Mouse (Mus musculus): Measurements from ENCODE around the gene Id1. TPM values are rescaled to one million over a fixed set of nuclear protein-coding genes. Genes with fewer than 3 reads are reported as not detected.
A peak's percentile ranks its signal among the peaks of the same experiment; 100 is the strongest.

Gene Id1
- polyA plus RNA-seq, 1 experiment, result 53.5 TPM

- peak overlapping the region; percentile 25; the same call in 1 of the 2 replicates for H3K27ac ChIP-seq (ENCODE audit: insufficient read depth, low read length)
- H3K27me3 ChIP-seq (ENCODE audit: control insufficient read depth, insufficient read depth, low read length), result peaks cover 7% of the 10 kb centered on the region
- DNase-seq (ENCODE audit: low read depth in 1 of 2, low spot score in 2 of 2), result no peak
- WGBS, result 90% methylated on average over 14 of the region's 14 CpGs
- 0 out of 2 replicates have a peak, but pooled peaks cover 7% of the 10 kb centered on the region for H3K4me1 ChIP-seq (ENCODE audit: control insufficient read depth, insufficient read depth, insufficient read length)
- H3K4me3 ChIP-seq (ENCODE audit: extremely low read depth, insufficient read depth, insufficient read length), result no peak overlapping the region
- no peaks in the 10 kb centered on the region for H3K36me3 ChIP-seq (ENCODE audit: control insufficient read depth, insufficient read depth, low read length)
- TF ChIP-seq POLR2A (IDR thresholded peaks at IDR 0.05; ENCODE audit: low read depth, low read length), result no peak
- TF ChIP-seq CTCF (IDR thresholded peaks at IDR 0.05; ENCODE audit: extremely low read depth, insufficient read depth, insufficient read length, insufficient replicate concordance), result no peak
Observed at GRCm38 (mm10) chr2:152727795-152728510, 8.1 kb upstream of the Id1 start.

GRCm38 (mm10) chr2:152728594-152728993, 7.5 kb upstream of the Id1 start:
- Histone ChIP-seq H3K27me3 (ENCODE audit: control insufficient read depth, insufficient read depth, low read length) (peaks cover 6% of the 10 kb centered on the region), H3K4me1 (ENCODE audit: control insufficient read depth, insufficient read depth, insufficient read length) (0 out of 2 replicates have a peak, but pooled peaks cover 7% of the 10 kb centered on the region), H3K36me3 (ENCODE audit: control insufficient read depth, insufficient read depth, low read length) (no peaks in the 10 kb centered on the region), H3K27ac (ENCODE audit: insufficient read depth, low read length) (peak overlapping the region; percentile 25; the same call in 1 of the 2 replicates), H3K4me3 (ENCODE audit: extremely low read depth, insufficient read depth, insufficient read length) (no peak overlapping the region)
- TF ChIP-seq CTCF (IDR thresholded peaks at IDR 0.05; ENCODE audit: extremely low read depth, insufficient read depth, insufficient read length, insufficient replicate concordance), result no peak
- no peak for TF ChIP-seq POLR2A (IDR thresholded peaks at IDR 0.05; ENCODE audit: low read depth, low read length)
- WGBS, result 85% methylated on average over 7 of the region's 7 CpGs
- DNase-seq (ENCODE audit: low read depth in 1 of 2, low spot score in 2 of 2), result no peak

GRCm38 (mm10) chr2:152729013-152729635, 6.9 kb upstream of the Id1 start:
- 49% methylated on average over 8 of the region's 8 CpGs for WGBS
- no peak for DNase-seq (ENCODE audit: low read depth in 1 of 2, low spot score in 2 of 2)
- Histone ChIP-seq H3K27me3 (ENCODE audit: control insufficient read depth, insufficient read depth, low read length) (peaks cover 2% of the 10 kb centered on the region; the same call in 1 of the 2 replicates), H3K36me3 (ENCODE audit: control insufficient read depth, insufficient read depth, low read length) (no peaks in the 10 kb centered on the region), H3K4me3 (ENCODE audit: extremely low read depth, insufficient read depth, insufficient read length) (no peak overlapping the region), H3K4me1 (ENCODE audit: control insufficient read depth, insufficient read depth, insufficient read length) (0 out of 2 replicates have a peak, but pooled peaks cover 2% of the 10 kb centered on the region), H3K27ac (ENCODE audit: insufficient read depth, low read length) (no peak overlapping the region)
- TF ChIP-seq POLR2A (IDR thresholded peaks at IDR 0.05; ENCODE audit: low read depth, low read length), result no peak
- no peak for TF ChIP-seq CTCF (IDR thresholded peaks at IDR 0.05; ENCODE audit: extremely low read depth, insufficient read depth, insufficient read length, insufficient replicate concordance)

- no peaks in the 10 kb centered on the region for H3K4me1 ChIP-seq (ENCODE audit: control insufficient read depth, insufficient read depth, insufficient read length)
- 66% methylated on average over 7 of the region's 7 CpGs for WGBS
- TF ChIP-seq POLR2A (IDR thresholded peaks at IDR 0.05; ENCODE audit: low read depth, low read length) (no peak), CTCF (IDR thresholded peaks at IDR 0.05; ENCODE audit: extremely low read depth, insufficient read depth, insufficient read length, insufficient replicate concordance) (no peak)
- H3K36me3 ChIP-seq (ENCODE audit: control insufficient read depth, insufficient read depth, low read length), result no peaks in the 10 kb centered on the region
- H3K4me3 ChIP-seq (ENCODE audit: extremely low read depth, insufficient read depth, insufficient read length), result no peak overlapping the region
- no peak for DNase-seq (ENCODE audit: low read depth in 1 of 2, low spot score in 2 of 2)
- H3K27me3 ChIP-seq (ENCODE audit: control insufficient read depth, insufficient read depth, low read length), result no peaks in the 10 kb centered on the region
- no peak overlapping the region for H3K27ac ChIP-seq (ENCODE audit: insufficient read depth, low read length)
Observed at GRCm38 (mm10) chr2:152729636-152730020, 6.4 kb upstream of the Id1 start.

- 92% methylated on average over 2 of the region's 2 CpGs for WGBS
- Histone ChIP-seq H3K4me3 (ENCODE audit: extremely low read depth, insufficient read depth, insufficient read length) (no peak overlapping the region), H3K27me3 (ENCODE audit: control insufficient read depth, insufficient read depth, low read length) (peaks cover 12% of the 10 kb centered on the region), H3K36me3 (ENCODE audit: control insufficient read depth, insufficient read depth, low read length) (no peaks in the 10 kb centered on the region), H3K4me1 (ENCODE audit: control insufficient read depth, insufficient read depth, insufficient read length) (peaks cover 12% of the 10 kb centered on the region), H3K27ac (ENCODE audit: insufficient read depth, low read length) (no peak overlapping the region)
- no peak for DNase-seq (ENCODE audit: low read depth in 1 of 2, low spot score in 2 of 2)
- TF ChIP-seq CTCF (IDR thresholded peaks at IDR 0.05; ENCODE audit: extremely low read depth, insufficient read depth, insufficient read length, insufficient replicate concordance) (no peak), POLR2A (IDR thresholded peaks at IDR 0.05; ENCODE audit: low read depth, low read length) (no peak)
Observed at GRCm38 (mm10) chr2:152733201-152733600, 2.9 kb upstream of the Id1 start.

GRCm38 (mm10) chr2:152734501-152734900, 1.6 kb upstream of the Id1 start:
- TF ChIP-seq CTCF (IDR thresholded peaks at IDR 0.05; ENCODE audit: extremely low read depth, insufficient read depth, insufficient read length, insufficient replicate concordance) (no peak), POLR2A (IDR thresholded peaks at IDR 0.05; ENCODE audit: low read depth, low read length) (no peak)
- 36% methylated on average over 10 of the region's 10 CpGs for WGBS
- no peak for DNase-seq (ENCODE audit: low read depth in 1 of 2, low spot score in 2 of 2)
- H3K4me3 ChIP-seq (ENCODE audit: extremely low read depth, insufficient read depth, insufficient read length), result no peak overlapping the region
- H3K27me3 ChIP-seq (ENCODE audit: control insufficient read depth, insufficient read depth, low read length), result peaks cover 16% of the 10 kb centered on the region
- no peaks in the 10 kb centered on the region for H3K36me3 ChIP-seq (ENCODE audit: control insufficient read depth, insufficient read depth, low read length)
- H3K4me1 ChIP-seq (ENCODE audit: control insufficient read depth, insufficient read depth, insufficient read length), result peaks cover 15% of the 10 kb centered on the region
- H3K27ac ChIP-seq (ENCODE audit: insufficient read depth, low read length), result no peak overlapping the region
